Mouse (Mus musculus) myocyte (in vitro differentiated cells): ENCODE results near the gene Atrnl1. TPM values are rescaled to one million over a fixed set of nuclear protein-coding genes. Genes with fewer than 3 reads are reported as not detected.

Experiments used
- H3K27me3 ChIP-seq: one replicate; pipeline ENCODE4 v1.6.1; 2011; ENCODE audit not compliant: control insufficient read depth, insufficient read depth, insufficient read length
- H3K36me3 ChIP-seq: one replicate; pipeline ENCODE4 v1.6.1; 2011; ENCODE audit not compliant: control insufficient read depth, insufficient read depth
- H3K4me2 ChIP-seq: one replicate; pipeline ENCODE4 v1.6.1; 2011; ENCODE audit warnings: low read depth, control low read depth
- H3K4me3 ChIP-seq: one replicate; pipeline ENCODE4 v1.5.1; 2011; ENCODE audit warnings: mild to moderate bottlenecking, control low read depth, moderate library complexity
- H3K79me2 ChIP-seq: one replicate; pipeline ENCODE4 v1.6.1; 2011; ENCODE audit not compliant: control insufficient read depth, insufficient read depth
- H3ac ChIP-seq: one replicate; pipeline ENCODE4 v1.6.1; 2011; ENCODE audit not compliant: control insufficient read depth, insufficient read length
- CEBPB ChIP-seq: IDR thresholded peaks from 2 replicates; pipeline ENCODE4 v1.6.1; 2011; ENCODE audit warnings: mild to moderate bottlenecking, moderate library complexity; ENCODE audit not compliant: poor library complexity, insufficient read depth, severe bottlenecking
- E2F4 ChIP-seq: IDR thresholded peaks from one replicate; pipeline ENCODE4 v1.6.1; 2011; ENCODE audit warnings: mild to moderate bottlenecking, control low read depth, moderate library complexity; ENCODE audit not compliant: insufficient read depth
- MAX ChIP-seq: IDR thresholded peaks from one replicate; pipeline ENCODE4 v1.6.1; 2011; ENCODE audit warnings: low read depth, mild to moderate bottlenecking, control low read depth
- MYOD1 ChIP-seq, 3 experiments: IDR thresholded peaks; one replicate each; pipeline ENCODE4 v1.6.1; 2011; ENCODE audit warnings: control low read depth in 2 of 3, low read depth in 2 of 3, mild to moderate bottlenecking in 2 of 3, moderate library complexity in 1 of 3; ENCODE audit not compliant: insufficient read length in 2 of 3, control insufficient read depth in 1 of 3
- MYOG ChIP-seq, 3 experiments: IDR thresholded peaks; one replicate each; pipeline ENCODE4 v1.6.1; 2011; ENCODE audit warnings: control low read depth in 2 of 3, low read depth in 2 of 3, mild to moderate bottlenecking in 2 of 3; ENCODE audit not compliant: insufficient read length in 2 of 3, control insufficient read depth in 1 of 3, insufficient read depth in 1 of 3
- POLR2A ChIP-seq: IDR thresholded peaks from one replicate; pipeline ENCODE4 v1.6.1; 2011; ENCODE audit warnings: low read depth, mild to moderate bottlenecking, control low read depth, moderate library complexity; ENCODE audit not compliant: insufficient read length
- POLR2AphosphoS2 ChIP-seq: IDR thresholded peaks from one replicate; pipeline ENCODE4 v1.6.1; 2011; ENCODE audit warnings: low read depth, control low read depth; ENCODE audit not compliant: insufficient read length
- REST ChIP-seq: IDR thresholded peaks from one replicate; pipeline ENCODE4 v1.6.1; 2011; ENCODE audit warnings: mild to moderate bottlenecking, control low read depth, moderate library complexity; ENCODE audit not compliant: insufficient read depth, insufficient read length
- SRF ChIP-seq: IDR thresholded peaks from one replicate; pipeline ENCODE4 v1.6.1; 2011; ENCODE audit warnings: low read depth; ENCODE audit not compliant: control insufficient read depth, insufficient read length
- TCF12 ChIP-seq: IDR thresholded peaks from one replicate; pipeline ENCODE4 v1.6.1; 2011; ENCODE audit warnings: mild to moderate bottlenecking, control low read depth; ENCODE audit not compliant: poor library complexity, insufficient read depth, severe bottlenecking
- TCF3 ChIP-seq: IDR thresholded peaks from one replicate; pipeline ENCODE4 v1.6.1; 2011; ENCODE audit warnings: low read depth, control low read depth; ENCODE audit not compliant: insufficient read length
- USF1 ChIP-seq: IDR thresholded peaks from one replicate; pipeline ENCODE4 v1.6.1; 2011; ENCODE audit warnings: low read depth, mild to moderate bottlenecking, control low read depth, moderate library complexity
- polyA plus RNA-seq: library from polyadenylated mRNA; unstranded; fragments of >200 nt; fragmentation: generic; extraction: Trizol; gene quantifications from one replicate; pipeline ENCODE4 v1.2.1, GENCODE M21; 2012; ENCODE audit warnings: missing spikeins

The Atrnl1 gene
- polyA plus RNA-seq, 1 experiment, result 5.4 TPM

- Histone ChIP-seq H3K27me3 (no peaks in the 10 kb centered on the region), H3ac (no peak overlapping the region), H3K36me3 (no peaks in the 10 kb centered on the region), H3K79me2 (no peaks in the 10 kb centered on the region), H3K4me2 (no peak overlapping the region), H3K4me3 (no peak overlapping the region)
- TF ChIP-seq MYOD1 (IDR thresholded peaks at IDR 0.05; ENCODE audit: control insufficient read depth in 1 of 3, insufficient read length in 2 of 3, low read depth in 2 of 3), result no peak
- no peak for TF ChIP-seq USF1
Measured at GRCm38 (mm10) chr19:57926164-57926860, 315.5 kb downstream of the Atrnl1 start.

- Histone ChIP-seq H3K4me2 (no peak overlapping the region), H3K4me3 (no peak overlapping the region), H3ac (no peak overlapping the region), H3K27me3 (no peaks in the 10 kb centered on the region), H3K36me3 (no peaks in the 10 kb centered on the region), H3K79me2 (no peaks in the 10 kb centered on the region)
- no peak for TF ChIP-seq TCF3
- no peak for TF ChIP-seq E2F4
- TF ChIP-seq REST, result no peak
Measured at GRCm38 (mm10) chr19:57926941-57927471, 316.2 kb downstream of the Atrnl1 start.

- TF ChIP-seq SRF, result no peak
- TF ChIP-seq MYOD1 (IDR thresholded peaks at IDR 0.05; ENCODE audit: control insufficient read depth in 1 of 3, insufficient read length in 2 of 3, low read depth in 2 of 3), result no peak
- TF ChIP-seq CEBPB, result no peak
- no peak for TF ChIP-seq MYOG (IDR thresholded peaks at IDR 0.05; ENCODE audit: control insufficient read depth in 1 of 3, insufficient read depth in 1 of 3, insufficient read length in 2 of 3, low read depth in 2 of 3)
- TF ChIP-seq E2F4, result no peak
- TF ChIP-seq MAX, result no peak
- TF ChIP-seq USF1, result no peak
- no peak for TF ChIP-seq POLR2A
- TF ChIP-seq POLR2AphosphoS2, result no peak
- no peak for TF ChIP-seq REST
- no peak for TF ChIP-seq TCF12
- TF ChIP-seq TCF3, result no peak
- no peaks in the 10 kb centered on the region for H3K27me3 ChIP-seq
- no peak overlapping the region for H3ac ChIP-seq
- H3K79me2 ChIP-seq, result no peaks in the 10 kb centered on the region
- H3K4me2 ChIP-seq, result no peak overlapping the region
- no peaks in the 10 kb centered on the region for H3K36me3 ChIP-seq
- no peak overlapping the region for H3K4me3 ChIP-seq
Measured at GRCm38 (mm10) chr19:57927566-57928523, 317.0 kb downstream of the Atrnl1 start.

- no peak overlapping the region for H3K4me2 ChIP-seq
- H3K4me3 ChIP-seq, result no peak overlapping the region
- no peaks in the 10 kb centered on the region for H3K36me3 ChIP-seq
Measured at GRCm38 (mm10) chr19:57931626-57932025, 320.8 kb downstream of the Atrnl1 start.

GRCm38 (mm10) chr19:57936865-57937264 lies 326.0 kb downstream of the Atrnl1 start:
- H3K27me3 ChIP-seq, result no peaks in the 10 kb centered on the region
- TF ChIP-seq TCF12, result no peak
- no peak for TF ChIP-seq MYOD1 (IDR thresholded peaks at IDR 0.05; ENCODE audit: control insufficient read depth in 1 of 3, insufficient read length in 2 of 3, low read depth in 2 of 3)
- no peak for TF ChIP-seq E2F4
- no peak for TF ChIP-seq USF1
- TF ChIP-seq SRF, result no peak
- TF ChIP-seq POLR2A, result no peak
- no peak for TF ChIP-seq TCF3
- TF ChIP-seq POLR2AphosphoS2, result no peak
- no peak for TF ChIP-seq MYOG (IDR thresholded peaks at IDR 0.05; ENCODE audit: control insufficient read depth in 1 of 3, insufficient read depth in 1 of 3, insufficient read length in 2 of 3, low read depth in 2 of 3)
- no peak overlapping the region for H3K4me2 ChIP-seq
- H3ac ChIP-seq, result no peak overlapping the region
- no peak overlapping the region for H3K4me3 ChIP-seq
- H3K79me2 ChIP-seq, result no peaks in the 10 kb centered on the region
- no peaks in the 10 kb centered on the region for H3K36me3 ChIP-seq

More at GRCm38 (mm10) chr19:57931626-57932025, 320.8 kb downstream of the Atrnl1 start:
- no peaks in the 10 kb centered on the region for H3K79me2 ChIP-seq
- no peak overlapping the region for H3ac ChIP-seq
- H3K27me3 ChIP-seq, result no peaks in the 10 kb centered on the region
- no peak for TF ChIP-seq MYOD1 (IDR thresholded peaks at IDR 0.05; ENCODE audit: control insufficient read depth in 1 of 3, insufficient read length in 2 of 3, low read depth in 2 of 3)
- no peak for TF ChIP-seq MAX
- no peak for TF ChIP-seq TCF3
- TF ChIP-seq CEBPB, result no peak
- no peak for TF ChIP-seq SRF
